Mouse (Mus musculus): ENCODE measurements around the gene Snrpd3. TPM values are rescaled to one million over a fixed set of nuclear protein-coding genes. Genes with fewer than 3 reads are reported as not detected.

The Snrpd3 gene
- polyA plus RNA-seq, 1 experiment from 2014 or later, result 58.8 TPM

DNA sequence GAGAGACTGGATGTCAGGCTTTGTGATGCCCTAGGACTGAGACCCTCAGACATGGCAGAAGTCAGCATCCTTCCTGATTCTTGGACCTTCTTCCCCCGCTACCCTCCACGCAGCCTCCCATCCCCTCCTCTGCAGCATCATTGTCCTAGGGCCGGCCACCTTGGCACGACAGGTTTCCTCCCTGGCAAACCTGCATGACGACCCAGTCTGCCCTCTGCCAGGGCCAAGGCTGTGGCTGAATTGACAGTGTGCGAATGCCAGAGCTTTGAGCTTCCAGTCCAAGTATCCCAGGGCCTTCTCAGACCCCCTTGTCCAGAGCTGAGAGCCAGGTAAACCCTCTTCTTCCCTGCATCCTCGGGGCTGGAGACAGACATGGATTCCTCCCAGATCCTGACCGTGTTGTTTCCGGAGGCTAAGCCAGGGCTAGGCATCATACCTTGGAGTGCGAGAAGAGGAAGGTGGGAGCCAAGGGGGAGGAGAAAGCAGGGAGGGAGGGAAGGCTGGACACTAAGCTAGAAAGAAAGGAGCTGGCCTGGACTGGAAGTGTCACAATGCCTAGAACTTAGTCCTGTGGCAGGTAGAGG, 43.8 kb downstream of the Snrpd3 start, which contains the start of gene Ggt1:
Gene Ggt1, plus strand, starts transcription at position 534 of the 584 bp plus-strand sequence.
- Histone ChIP-seq H3K4me3 (ENCODE audit: low read depth, low read length) (no peak within 1 kb of the TSS), H3K4me1 (ENCODE audit: insufficient read depth) (peaks cover 27% of the 10 kb centered on the region), H3K4me2 (ENCODE audit: low read depth, low read length) (0 out of 2 replicates have a peak within 1 kb of the TSS, but pooled peaks have one; percentile 78), H3K9ac (replicated peaks) (no peak within 1 kb of the TSS), H3K36me3 (replicated peaks; ENCODE audit: insufficient read depth, low read length) (no peaks in the 10 kb centered on the region), H3K27me3 (ENCODE audit: insufficient read depth, low read length) (peaks cover 36% of the 10 kb centered on the region), H3K27ac (ENCODE audit: low read depth) (no peak within 1 kb of the TSS), H3K9me3 (ENCODE audit: low read length) (no peaks in the 10 kb centered on the region)
- WGBS (ENCODE audit: insufficient replicate concordance), result 53% methylated on average over 10 of the region's 10 CpGs
- no peak for ATAC-seq
- DNase-seq, result no peak
- no peak for TF ChIP-seq EP300 (IDR thresholded peaks at IDR 0.05; ENCODE audit: low read depth)
- TF ChIP-seq CTCF (IDR thresholded peaks at IDR 0.05; ENCODE audit: low read depth), result no peak

GRCm38 (mm10) chr10:75562596-75562995, 45.2 kb downstream of the Snrpd3 start:
- H3K4me3 ChIP-seq (ENCODE audit: low read depth, low read length), result no peak overlapping the region
- H3K4me1 ChIP-seq (ENCODE audit: insufficient read depth), result peaks cover 27% of the 10 kb centered on the region
- H3K27me3 ChIP-seq (ENCODE audit: insufficient read depth, low read length), result peaks cover 36% of the 10 kb centered on the region
- H3K9me3 ChIP-seq (ENCODE audit: low read length), result no peaks in the 10 kb centered on the region
- 80% methylated on average over 8 of the region's 8 CpGs for WGBS (ENCODE audit: insufficient replicate concordance)
- no peaks in the 10 kb centered on the region for H3K36me3 ChIP-seq (replicated peaks; ENCODE audit: insufficient read depth, low read length)
- TF ChIP-seq CTCF (IDR thresholded peaks at IDR 0.05; ENCODE audit: low read depth) (no peak), EP300 (IDR thresholded peaks at IDR 0.05; ENCODE audit: low read depth) (no peak)
- H3K9ac ChIP-seq (replicated peaks), result no peak overlapping the region
- ATAC-seq (no peak), DNase-seq (no peak)
- no peak overlapping the region for H3K27ac ChIP-seq (ENCODE audit: low read depth)
- H3K4me2 ChIP-seq (ENCODE audit: low read depth, low read length), result no peak overlapping the region

DNA sequence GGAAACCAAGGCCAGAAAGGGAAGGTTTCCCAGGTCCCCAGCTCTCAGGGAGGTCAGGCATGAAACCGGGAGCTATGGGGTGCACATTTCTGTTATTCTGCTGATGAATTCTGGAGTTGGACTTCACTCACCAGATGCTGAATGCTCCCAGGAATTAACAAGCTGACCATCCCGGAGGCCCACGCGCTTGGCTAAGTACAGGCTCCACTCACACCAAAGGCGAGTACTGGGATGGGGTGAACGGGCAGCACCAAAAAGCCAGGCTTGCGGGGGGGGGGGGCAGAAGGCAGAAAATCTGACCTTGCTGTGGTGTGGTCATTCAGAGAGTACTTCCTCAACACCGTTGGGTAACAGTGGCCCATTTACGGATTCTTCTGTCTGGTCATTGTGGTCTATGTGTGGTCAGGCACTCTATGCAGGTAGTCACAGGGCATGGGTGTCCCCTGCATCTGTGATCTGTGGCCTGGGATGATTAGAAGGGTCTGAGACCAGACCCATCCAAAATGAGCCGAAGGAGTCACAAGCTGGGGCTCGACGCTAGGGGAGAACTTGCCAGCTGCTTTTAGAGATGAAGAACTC, 47.4 kb downstream of the Snrpd3 start:
- Histone ChIP-seq H3K4me3 (ENCODE audit: low read depth, low read length) (no peak overlapping the region), H3K9me3 (ENCODE audit: low read length) (no peaks in the 10 kb centered on the region), H3K4me1 (ENCODE audit: insufficient read depth) (peaks cover 31% of the 10 kb centered on the region), H3K9ac (replicated peaks) (no peak overlapping the region), H3K4me2 (ENCODE audit: low read depth, low read length) (peak overlapping the region; percentile 20), H3K27me3 (ENCODE audit: insufficient read depth, low read length) (peaks cover 21% of the 10 kb centered on the region), H3K36me3 (replicated peaks; ENCODE audit: insufficient read depth, low read length) (no peaks in the 10 kb centered on the region), H3K27ac (ENCODE audit: low read depth) (peak overlapping the region; percentile 67)
- DNase-seq (no peak), ATAC-seq (no peak)
- WGBS (ENCODE audit: insufficient replicate concordance), result 52% methylated on average over 12 of the region's 12 CpGs
- no peak for TF ChIP-seq CTCF (IDR thresholded peaks at IDR 0.05; ENCODE audit: low read depth)
- TF ChIP-seq EP300 (IDR thresholded peaks at IDR 0.05; ENCODE audit: low read depth), result no peak

- peaks cover 27% of the 10 kb centered on the region for H3K4me1 ChIP-seq (ENCODE audit: insufficient read depth)
- TF ChIP-seq CTCF (IDR thresholded peaks at IDR 0.05; ENCODE audit: low read depth) (no peak), EP300 (IDR thresholded peaks at IDR 0.05; ENCODE audit: low read depth) (no peak)
- H3K9me3 ChIP-seq (ENCODE audit: low read length), result no peaks in the 10 kb centered on the region
- no peaks in the 10 kb centered on the region for H3K36me3 ChIP-seq (replicated peaks; ENCODE audit: insufficient read depth, low read length)
- H3K27me3 ChIP-seq (ENCODE audit: insufficient read depth, low read length), result peaks cover 15% of the 10 kb centered on the region
- DNase-seq (no peak), ATAC-seq (peak; percentile 37; the same call in 1 of the 2 replicates)
- WGBS (ENCODE audit: insufficient replicate concordance), result 25% methylated on average over 6 of the region's 6 CpGs
- peak overlapping the region; percentile 73 for H3K27ac ChIP-seq (ENCODE audit: low read depth)
- peak overlapping the region; percentile 20 for H3K4me2 ChIP-seq (ENCODE audit: low read depth, low read length)
- no peak overlapping the region for H3K4me3 ChIP-seq (ENCODE audit: low read depth, low read length)
- H3K9ac ChIP-seq (replicated peaks), result no peak overlapping the region
Measured at GRCm38 (mm10) chr10:75565436-75565835, 48.1 kb downstream of the Snrpd3 start.

DNA sequence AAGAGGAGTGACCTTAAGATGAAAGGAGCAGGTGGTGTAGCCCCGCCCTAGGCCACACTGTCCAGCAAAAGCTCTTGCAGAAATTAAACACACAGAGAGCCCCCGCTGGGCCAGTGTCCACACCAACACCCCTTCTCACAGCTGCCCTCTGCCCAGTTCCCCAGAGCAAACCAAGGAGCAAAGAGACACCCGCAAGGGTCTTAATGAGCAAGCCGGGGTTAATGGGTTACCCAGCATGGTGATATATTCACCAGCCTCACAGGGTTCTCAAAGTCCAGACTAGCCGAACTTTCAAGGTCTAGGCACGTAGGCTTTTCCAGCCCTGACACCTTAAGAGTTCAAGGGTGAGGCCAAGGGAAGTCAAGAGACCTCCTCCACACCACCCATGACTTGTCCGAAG, 48.6 kb downstream of the Snrpd3 start:
- peak overlapping the region; percentile 73 for H3K27ac ChIP-seq (ENCODE audit: low read depth)
- ATAC-seq, result peak; percentile 52
- 30% methylated on average over 7 of the region's 7 CpGs for WGBS (ENCODE audit: insufficient replicate concordance)
- peaks cover 10% of the 10 kb centered on the region for H3K27me3 ChIP-seq (ENCODE audit: insufficient read depth, low read length)
- H3K9ac ChIP-seq (replicated peaks), result no peak overlapping the region
- H3K4me2 ChIP-seq (ENCODE audit: low read depth, low read length), result peak overlapping the region; percentile 20
- TF ChIP-seq CTCF (IDR thresholded peaks at IDR 0.05; ENCODE audit: low read depth) (no peak), EP300 (IDR thresholded peaks at IDR 0.05; ENCODE audit: low read depth) (no peak)
- no peaks in the 10 kb centered on the region for H3K9me3 ChIP-seq (ENCODE audit: low read length)
- H3K4me1 ChIP-seq (ENCODE audit: insufficient read depth), result peaks cover 24% of the 10 kb centered on the region
- DNase-seq, result peak; percentile 34
- H3K36me3 ChIP-seq (replicated peaks; ENCODE audit: insufficient read depth, low read length), result no peaks in the 10 kb centered on the region
- 0 out of 2 replicates have a peak overlapping the region, but pooled peaks have one; percentile 12 for H3K4me3 ChIP-seq (ENCODE audit: low read depth, low read length)

DNA sequence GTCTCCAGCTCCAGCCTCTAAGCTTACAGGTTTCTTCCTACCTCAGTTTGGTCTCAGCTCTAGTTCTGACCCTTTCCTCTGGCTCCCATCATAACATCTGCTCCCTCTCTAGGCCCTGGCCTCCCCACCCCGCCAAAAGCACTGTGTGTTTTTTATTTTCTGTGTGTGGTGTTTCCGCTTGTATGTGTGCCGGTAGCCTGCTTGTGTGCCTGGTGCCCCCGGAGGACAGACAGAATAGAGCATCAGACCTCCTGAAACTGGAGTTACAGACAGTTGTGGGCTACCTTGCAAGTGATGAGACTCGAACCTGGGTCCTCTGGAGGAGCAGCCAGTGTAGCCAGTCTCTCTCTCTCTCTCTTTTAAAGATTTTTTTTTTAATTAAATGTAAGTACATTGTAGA, 49.0 kb downstream of the Snrpd3 start:
- TF ChIP-seq CTCF (IDR thresholded peaks at IDR 0.05; ENCODE audit: low read depth), result peak; percentile 15
- no peak for TF ChIP-seq EP300 (IDR thresholded peaks at IDR 0.05; ENCODE audit: low read depth)
- H3K4me1 ChIP-seq (ENCODE audit: insufficient read depth), result peaks cover 24% of the 10 kb centered on the region
- peaks cover 6% of the 10 kb centered on the region for H3K27me3 ChIP-seq (ENCODE audit: insufficient read depth, low read length)
- H3K27ac ChIP-seq (ENCODE audit: low read depth), result peak overlapping the region; percentile 73
- H3K9ac ChIP-seq (replicated peaks), result no peak overlapping the region
- H3K4me2 ChIP-seq (ENCODE audit: low read depth, low read length), result peak overlapping the region; percentile 20
- H3K9me3 ChIP-seq (ENCODE audit: low read length), result no peaks in the 10 kb centered on the region
- 46% methylated on average over 5 of the region's 5 CpGs for whole genome bisulfite sequencing (ENCODE audit: insufficient replicate concordance)
- ATAC-seq, result peak; percentile 37; the same call in 1 of the 2 replicates
- H3K36me3 ChIP-seq (replicated peaks; ENCODE audit: insufficient read depth, low read length), result no peaks in the 10 kb centered on the region
- DNase-seq, result no peak
- H3K4me3 ChIP-seq (ENCODE audit: low read depth, low read length), result 0 out of 2 replicates have a peak overlapping the region, but pooled peaks have one; percentile 12

Measured in liver, postnatal 0 days (tissue).